Mouse (Mus musculus): ENCODE results near the gene Col4a5.

GRCm38 (mm10) chrX:141436780-141437179, 38.4 kb upstream of the Col4a5 start:
- TF ChIP-seq ZC3H11A (IDR thresholded peaks at IDR 0.05; ENCODE audit: borderline replicate concordance, low read depth, low read length) (no peak), CHD2 (IDR thresholded peaks at IDR 0.05; ENCODE audit: low read depth, low read length) (no peak)
